Mouse (Mus musculus): ENCODE measurements around the gene Trip4.

DNA sequence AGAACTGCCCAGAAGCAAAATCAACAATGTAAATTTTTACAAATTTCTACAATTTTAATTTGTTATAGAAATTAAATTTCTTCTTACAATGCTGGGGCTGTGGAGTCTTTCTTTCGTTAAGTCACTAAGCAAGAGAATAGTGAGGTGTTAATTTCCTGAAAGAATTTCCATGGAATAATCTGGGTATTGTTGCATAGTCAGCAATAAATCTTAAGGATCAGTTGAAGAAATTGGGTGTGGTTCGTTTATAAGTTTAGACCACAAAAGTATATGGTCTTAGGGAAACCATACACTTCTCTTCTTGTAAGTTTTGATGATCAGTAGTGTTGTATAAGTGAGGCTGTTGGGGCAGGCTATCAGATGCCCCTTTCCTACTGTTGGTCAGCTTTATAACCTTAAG is 29.0 kb upstream of the Trip4 start:
- no peak for TF ChIP-seq CTCF (conservative IDR thresholded peaks at IDR 0.05; ENCODE audit: low read length)
- no peak for TF ChIP-seq NANOG (IDR thresholded peaks at IDR 0.05; ENCODE audit: borderline replicate concordance, low read length)

Measured in E14TG2a.4 (cell line).